Mouse (Mus musculus) heart, adult 11 months (tissue): ENCODE data around the gene Ahnak.

Experiments
- DNase-seq: peaks from one replicate; pipeline ENCODE4 v3.0.0; 2022

The Ahnak gene

GRCm38 (mm10) chr19:8974638-8975037 lies 14.4 kb upstream of the Ahnak start:
- DNase-seq, result no peak

DNA sequence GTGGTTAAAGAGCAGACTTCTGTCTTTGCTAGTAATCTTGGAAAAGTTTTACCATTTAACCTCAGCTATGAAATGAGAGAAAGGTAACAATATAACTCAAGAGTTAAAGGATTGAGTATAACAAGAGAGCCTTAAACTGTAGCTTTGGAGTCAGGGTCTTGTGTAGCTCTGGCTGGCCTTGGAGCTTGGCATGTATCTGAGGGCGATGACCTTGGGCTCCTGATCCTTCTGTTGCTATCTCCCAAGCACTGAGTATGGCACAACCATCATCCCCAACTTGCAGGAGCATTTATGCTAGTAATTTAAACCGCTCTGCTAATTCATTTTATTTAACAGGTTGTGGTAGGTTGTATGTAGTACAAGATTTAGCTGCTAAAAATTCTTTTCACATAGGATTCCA lies 13.6 kb upstream of the Ahnak start:
- DNase-seq, result no peak

GRCm38 (mm10) chr19:8976535-8976934 lies 12.5 kb upstream of the Ahnak start:
- DNase-seq, result peak; percentile 95

GRCm38 (mm10) chr19:8980771-8981170 lies 8.3 kb upstream of the Ahnak start:
- DNase-seq, result peak; percentile 96

- peak; percentile 95 for DNase-seq
Observed at GRCm38 (mm10) chr19:8981450-8982168, 7.5 kb upstream of the Ahnak start.

DNA sequence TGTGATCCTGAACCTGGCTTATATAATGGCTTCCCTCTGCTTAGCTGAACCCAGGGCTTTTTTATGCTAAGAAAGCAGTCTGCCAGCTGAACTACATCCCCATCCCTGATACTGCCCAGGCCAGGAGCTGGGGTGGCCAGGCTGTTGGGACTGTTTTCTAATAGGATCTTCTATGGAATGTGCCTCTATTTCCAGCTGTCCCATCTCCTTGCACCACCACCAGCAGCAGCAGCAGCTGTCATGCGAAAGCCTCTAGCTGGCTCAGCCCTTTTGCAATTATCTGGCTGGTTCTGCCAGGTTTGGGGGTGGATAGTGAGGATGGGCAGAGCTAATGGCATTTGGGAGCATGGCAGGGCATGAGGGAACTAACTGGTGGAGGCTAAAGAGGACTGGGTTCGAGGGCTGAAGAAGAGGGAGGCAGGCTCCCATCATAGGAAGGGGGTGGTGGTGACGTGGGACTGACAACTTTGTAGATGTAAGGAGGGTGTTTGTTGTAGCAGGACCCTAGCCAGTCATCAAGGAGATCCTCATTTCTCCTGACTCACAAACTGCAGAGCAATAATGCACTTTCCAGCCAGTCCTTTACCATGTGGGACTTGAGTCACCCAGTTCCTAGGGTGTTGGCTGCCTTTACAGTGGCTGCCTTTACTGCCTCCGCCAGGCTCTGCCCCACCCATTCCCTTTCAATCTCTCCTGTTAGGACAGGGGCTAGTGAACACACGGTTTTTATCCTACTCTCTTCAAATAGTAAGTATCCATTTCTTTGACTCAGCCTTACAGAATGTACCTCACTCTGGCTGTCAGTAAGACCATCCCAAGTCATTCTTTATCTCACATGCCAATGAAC lies 6.6 kb upstream of the Ahnak start:
- peak; percentile 95 for DNase-seq

GRCm38 (mm10) chr19:8983150-8983650 lies 5.9 kb upstream of the Ahnak start:
- peak; percentile 98 for DNase-seq

- DNase-seq, result peak; percentile 99
Observed at GRCm38 (mm10) chr19:8984255-8984868, 4.7 kb upstream of the Ahnak start.

DNA sequence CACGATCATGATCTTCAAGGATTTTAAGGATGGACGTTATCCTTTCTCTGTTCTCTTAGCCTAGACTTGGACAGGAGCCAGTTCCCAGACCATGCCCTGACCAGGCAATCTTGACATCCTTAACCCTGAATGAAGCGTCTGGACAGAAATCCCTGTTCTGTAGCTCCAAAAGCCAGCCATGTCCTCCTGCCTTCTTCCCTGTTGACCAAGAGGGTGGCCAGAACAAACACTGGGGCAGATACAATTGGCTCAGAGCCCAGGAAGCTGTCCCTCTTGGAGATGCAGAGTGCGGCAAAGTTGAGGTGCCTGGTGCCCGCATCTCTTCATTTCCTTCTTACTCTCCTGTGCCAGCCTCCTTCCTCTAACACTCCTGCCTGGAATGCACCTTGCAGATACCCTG lies 3.2 kb upstream of the Ahnak start:
- DNase-seq, result peak; percentile 95

GRCm38 (mm10) chr19:8987816-8988215 lies 1.3 kb upstream of the Ahnak start:
- peak; percentile 98 for DNase-seq

- no peak for DNase-seq
Observed at GRCm38 (mm10) chr19:8988346-8989065, 578 bp upstream of the Ahnak start.

DNA sequence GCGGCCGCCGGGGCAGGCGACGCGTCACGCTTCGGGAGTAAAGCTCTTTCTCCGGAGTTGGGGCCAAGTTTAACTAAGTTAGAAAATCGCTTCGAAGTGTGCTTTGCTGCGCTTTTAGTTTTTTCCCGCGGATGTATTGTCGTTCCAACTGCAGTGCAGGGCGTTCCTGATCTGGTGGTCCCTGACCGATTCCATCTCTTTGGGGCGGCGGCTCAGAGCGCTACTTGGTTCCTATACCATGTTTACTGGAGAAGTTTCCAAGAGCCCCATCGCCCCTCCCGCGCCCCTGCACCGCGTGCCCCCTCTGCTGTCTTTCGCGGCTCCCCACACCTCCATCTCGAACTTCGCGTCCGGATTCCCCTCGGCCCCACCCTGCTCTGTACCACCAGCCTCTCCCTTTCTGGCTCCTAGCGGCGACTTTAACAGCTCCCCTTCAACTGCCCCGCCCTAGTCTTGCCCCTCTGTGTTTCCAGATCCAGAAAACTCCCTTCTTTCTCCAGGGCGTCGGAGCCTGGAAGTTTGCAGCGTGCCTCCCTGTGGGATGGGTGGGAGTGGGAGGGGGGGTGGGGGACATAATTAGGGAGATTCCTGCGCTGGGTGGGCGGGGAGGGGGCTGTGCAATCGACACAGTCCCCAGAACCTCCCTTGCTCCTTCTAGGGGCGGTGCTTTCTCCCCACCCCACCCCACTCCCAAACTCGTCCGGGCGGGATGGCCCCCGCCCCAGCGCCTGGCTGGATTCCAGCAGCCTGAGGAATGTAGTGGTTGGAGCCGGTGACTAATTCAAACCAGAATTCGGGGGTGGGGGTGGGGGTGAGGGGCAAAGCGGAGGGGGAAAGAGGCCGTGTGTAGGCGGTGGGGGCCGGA lies 715 bp downstream of the Ahnak start:
- peak; percentile 100 for DNase-seq

- DNase-seq, result no peak
Observed at GRCm38 (mm10) chr19:8990432-8991102, 1.5 kb downstream of the Ahnak start.

DNA sequence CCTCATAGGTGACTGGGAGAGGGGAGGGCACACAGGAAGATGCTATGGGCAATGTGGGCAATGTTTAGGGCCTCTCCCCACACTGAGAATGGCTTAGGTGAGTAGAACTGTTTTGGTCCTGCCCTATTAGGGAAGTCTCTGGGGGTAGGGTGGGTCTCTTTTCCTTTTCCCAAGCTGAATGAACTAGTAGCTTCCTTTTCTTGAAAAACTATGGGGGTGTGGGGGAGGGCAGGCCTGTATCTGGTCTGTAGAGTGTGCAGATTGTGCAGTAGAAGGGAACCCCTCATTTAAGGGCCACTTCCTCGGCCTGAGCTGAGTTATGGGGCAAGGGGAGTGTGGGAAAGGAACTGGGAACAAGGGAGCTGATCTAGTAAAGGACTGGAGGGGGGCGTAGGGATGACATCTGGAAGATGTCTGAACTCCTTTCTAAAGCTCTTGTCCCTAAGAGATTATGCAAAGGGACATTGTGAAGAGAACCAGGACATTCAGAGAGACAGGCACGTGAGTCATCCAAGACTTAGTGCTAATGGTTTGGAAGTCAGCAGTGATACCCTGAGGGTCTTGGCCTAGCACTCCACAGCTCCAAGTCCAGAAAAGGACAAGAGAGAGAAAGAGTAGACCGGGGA lies 2.3 kb downstream of the Ahnak start:
- peak; percentile 97 for DNase-seq

GRCm38 (mm10) chr19:8991871-8992735 lies 3.0 kb downstream of the Ahnak start:
- peak; percentile 97 for DNase-seq

- DNase-seq, result peak; percentile 100
Observed at GRCm38 (mm10) chr19:8992769-8993624, 3.9 kb downstream of the Ahnak start.

- no peak for DNase-seq
Observed at GRCm38 (mm10) chr19:8993625-8993912, 4.5 kb downstream of the Ahnak start.

DNA sequence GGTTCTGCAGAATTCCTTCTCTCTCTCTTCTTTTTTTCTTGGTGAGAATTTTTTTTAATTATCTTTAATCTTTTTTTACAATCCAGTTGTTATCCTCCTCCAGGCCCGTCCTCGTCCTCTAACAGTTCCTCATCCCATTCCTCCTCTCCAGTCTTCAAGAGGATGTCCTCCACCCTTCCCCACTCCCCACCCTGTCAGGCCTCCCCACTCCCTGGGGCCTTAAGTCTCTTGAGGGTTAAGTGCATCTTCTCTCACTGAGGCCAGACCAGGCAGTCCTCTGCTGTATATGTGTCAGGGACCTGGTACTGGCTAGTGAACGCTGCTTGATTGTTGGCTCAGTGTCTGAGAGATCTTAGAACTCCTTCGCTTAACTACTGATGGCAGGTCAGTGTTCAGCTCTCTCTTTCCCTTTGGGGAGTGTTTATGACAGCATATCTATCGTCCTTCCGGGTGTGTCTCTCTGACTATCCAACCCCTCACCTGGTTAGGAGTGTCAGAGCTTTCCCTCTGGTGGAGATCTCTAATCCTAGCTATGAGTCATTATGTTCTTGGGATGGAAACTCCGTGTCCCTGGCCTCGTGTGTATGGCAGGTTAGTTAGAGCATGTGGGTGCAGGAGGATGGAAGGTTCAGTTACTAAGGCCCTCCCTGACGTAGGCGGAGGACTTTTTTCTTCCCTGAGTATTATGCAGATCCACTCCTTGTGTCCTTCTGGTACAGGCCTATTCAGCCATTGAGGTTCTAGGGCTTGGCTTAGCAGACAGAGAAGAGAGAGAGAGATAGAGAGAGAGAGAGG lies 5.9 kb downstream of the Ahnak start:
- peak; percentile 93 for DNase-seq
